Mouse (Mus musculus): ENCODE data around the gene Itprid2.

Gene Itprid2

DNA sequence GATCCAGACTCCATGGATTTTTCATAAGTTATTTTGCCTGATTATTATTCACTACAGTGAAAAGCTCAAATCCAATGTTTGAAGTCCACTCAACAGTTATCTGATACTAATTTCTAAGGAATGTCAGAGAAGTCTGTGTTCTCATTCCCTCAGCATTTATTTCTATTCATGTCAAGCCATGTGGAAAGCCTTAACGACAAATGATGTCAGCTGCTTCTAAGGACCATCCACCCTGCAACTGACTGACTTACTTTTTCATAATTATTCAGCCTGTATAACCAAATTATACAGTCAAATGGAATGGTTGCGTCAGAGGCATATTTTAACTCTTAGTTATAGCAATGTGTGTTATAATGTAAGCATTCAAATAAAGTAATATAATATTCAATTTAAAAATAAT, 80.8 kb downstream of the Itprid2 start:
- no peak for DNase-seq

DNA sequence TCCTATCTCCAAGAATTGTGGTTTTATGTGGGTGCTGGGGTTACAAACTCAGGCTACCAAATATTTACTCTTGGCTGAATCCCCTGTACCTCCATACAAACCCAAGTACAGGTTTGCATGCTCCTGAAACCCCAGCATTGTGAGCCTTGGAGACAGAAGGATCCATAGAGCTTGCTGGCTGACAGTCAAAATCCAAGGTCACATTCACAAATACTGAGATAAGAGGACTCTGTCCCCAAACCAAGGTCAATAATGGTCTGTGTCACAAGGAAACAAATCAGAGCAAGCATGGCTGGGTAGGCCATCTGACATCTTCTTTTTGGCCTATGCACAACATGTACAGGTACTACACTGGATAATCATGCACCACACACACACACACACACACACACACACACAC, 82.7 kb downstream of the Itprid2 start:
- no peak for DNase-seq

DNA sequence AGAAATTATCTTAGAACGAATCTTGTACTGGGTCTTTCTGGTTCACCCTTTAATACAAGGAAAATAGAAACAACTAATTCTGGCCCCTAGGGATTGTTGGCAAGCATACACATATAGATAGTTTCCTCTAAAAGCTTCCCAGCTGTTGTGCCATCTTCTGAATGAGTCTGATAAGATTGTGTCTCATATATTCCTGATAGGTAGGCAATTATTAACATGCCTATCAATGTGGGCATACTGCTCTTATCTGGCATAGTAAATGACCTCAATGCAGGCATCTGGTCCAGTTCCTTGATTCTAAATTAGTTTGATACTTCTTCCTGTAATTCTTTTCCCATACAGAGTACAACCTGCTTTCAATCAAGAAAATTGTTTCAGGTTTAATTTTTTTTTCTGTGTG, 87.3 kb downstream of the Itprid2 start:
- no peak for DNase-seq
